Mouse (Mus musculus) intestine, embryonic 14.5 days (tissue): ENCODE measurements around the gene Ank. TPM values are rescaled to one million over a fixed set of nuclear protein-coding genes. Genes with fewer than 3 reads are reported as not detected.

Experiments
- ATAC-seq: fragments of 200-750 bp; cut with Nextera tagmentation; replicated peaks from 2 replicates; pipeline ENCODE4 v1.8.0; 2017; ENCODE audit warnings: low read depth, moderate number of reproducible peaks, moderate TSS enrichment, moderate library complexity; ENCODE audit not compliant: low FRiP score, low TSS enrichment
- DNase-seq: peaks from one replicate; pipeline ENCODE4 v3.0.0-alpha.2; 2018; ENCODE audit warnings: low spot score
- H3K27ac ChIP-seq: fragments of 300-500 bp; sonication (generic); 2 replicates; pipeline ENCODE4 v1.5.1; 2014; ENCODE audit warnings: low read depth, mild to moderate bottlenecking, control low read depth
- H3K27me3 ChIP-seq: fragments of 300-500 bp; sonication (generic); replicated peaks from 2 replicates; pipeline ENCODE4 v1.6.1; 2014; ENCODE audit warnings: low read length, control low read depth; ENCODE audit not compliant: control insufficient read depth, insufficient read depth
- H3K36me3 ChIP-seq: fragments of 300-500 bp; sonication (generic); 2 replicates; pipeline ENCODE4 v1.6.1; 2014; ENCODE audit warnings: low read length, control low read depth; ENCODE audit not compliant: control insufficient read depth, insufficient read depth
- H3K4me1 ChIP-seq: fragments of 300-500 bp; sonication (generic); replicated peaks from 2 replicates; pipeline ENCODE4 v1.6.1; 2014; ENCODE audit warnings: low read length, control low read depth, mixed read lengths; ENCODE audit not compliant: control insufficient read depth, insufficient read depth
- H3K4me2 ChIP-seq: fragments of 300-500 bp; sonication (generic); 2 replicates; pipeline ENCODE4 v1.6.1; 2014; ENCODE audit warnings: low read length
- H3K4me3 ChIP-seq: fragments of 300-500 bp; sonication (generic); 2 replicates; pipeline ENCODE4 v1.5.1; 2014; ENCODE audit warnings: low read depth, low read length, control low read depth, mixed read lengths
- H3K9ac ChIP-seq: fragments of 300-500 bp; sonication (generic); 2 replicates; pipeline ENCODE4 v1.6.1; 2014; ENCODE audit warnings: mild to moderate bottlenecking, low read length
- H3K9me3 ChIP-seq: fragments of 300-500 bp; sonication (generic); 2 replicates; pipeline ENCODE4 v1.6.1; 2016; ENCODE audit warnings: low read length, control low read depth; ENCODE audit not compliant: control insufficient read depth
- whole genome bisulfite sequencing: fragments of 180-500 bp; shearing (Covaris S2); extraction: QIAGEN DNeasy Blood & Tissue Kit; methylation state at CpG from one replicate; pipeline ENCODE4 v1.1.7; 2014; 5-methylcytosine and 5-hydroxymethylcytosine counted together
- polyA plus RNA-seq: library from polyadenylated mRNA; unstranded; fragments of >200 nt; fragmentation: Nextera tagmentation; extraction: Ambion mirVana; gene quantifications from 2 replicates; pipeline ENCODE4 v1.2.1, GENCODE M21; 2014

Gene Ank
- polyA plus RNA-seq, 1 experiment from 2014 or later, result 16.5 TPM

DNA sequence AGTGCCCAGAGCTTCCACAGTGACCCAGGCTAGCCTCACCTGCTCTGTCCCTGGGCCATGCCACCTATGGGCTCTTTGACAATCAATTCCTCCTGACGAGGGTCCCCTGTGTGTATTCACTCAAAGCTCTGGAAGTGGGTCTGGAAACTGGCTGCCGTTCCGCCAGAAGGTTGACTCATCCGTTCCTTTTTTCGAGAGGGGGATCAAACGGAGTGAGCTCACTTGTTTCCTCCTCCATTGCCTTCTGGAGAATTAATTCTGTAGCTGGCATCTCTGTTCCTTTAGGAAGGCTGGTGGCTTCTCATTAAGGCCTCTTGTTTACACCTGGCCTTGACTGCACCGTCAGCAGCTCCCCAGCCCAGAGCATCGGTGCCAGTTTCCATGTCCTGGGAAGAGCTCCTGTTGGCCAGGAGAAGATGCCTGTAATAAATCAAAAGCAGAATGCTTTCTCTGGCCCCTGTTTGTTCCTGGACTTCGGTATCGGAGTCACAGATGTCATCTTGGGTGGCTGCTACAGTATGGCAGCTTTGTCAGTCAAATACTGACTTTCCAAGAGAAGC is 99.2 kb downstream of the Ank start:
- Histone ChIP-seq H3K9me3 (no peaks in the 10 kb centered on the region), H3K27me3 (no peaks in the 10 kb centered on the region), H3K36me3 (no peaks in the 10 kb centered on the region), H3K4me1 (no peaks in the 10 kb centered on the region), H3K4me2 (no peak overlapping the region), H3K27ac (no peak overlapping the region), H3K4me3 (no peak overlapping the region), H3K9ac (no peak overlapping the region)
- ATAC-seq, result no peak
- no peak for DNase-seq
- 82% methylated on average over 10 of the region's 10 CpGs for WGBS

DNA sequence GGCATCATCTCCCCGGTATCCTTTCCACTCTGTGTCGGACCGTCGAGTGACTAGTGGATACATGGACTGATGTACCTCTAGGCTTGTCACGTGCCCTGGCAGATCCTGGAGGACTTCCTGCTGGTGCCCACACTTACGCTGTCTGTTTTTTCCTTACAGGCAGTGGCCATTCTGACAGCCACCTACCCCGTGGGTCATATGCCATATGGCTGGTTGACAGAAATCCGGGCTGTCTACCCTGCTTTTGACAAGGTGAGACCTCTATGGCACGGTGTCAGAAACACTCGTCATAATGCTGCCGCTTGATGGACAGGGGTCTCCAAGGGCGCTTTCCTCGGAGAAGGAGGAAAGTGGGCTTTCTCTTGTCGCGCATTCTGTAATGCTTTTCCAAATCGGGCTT is 100.9 kb downstream of the Ank start:
- H3K4me3 ChIP-seq, result no peak overlapping the region

DNA sequence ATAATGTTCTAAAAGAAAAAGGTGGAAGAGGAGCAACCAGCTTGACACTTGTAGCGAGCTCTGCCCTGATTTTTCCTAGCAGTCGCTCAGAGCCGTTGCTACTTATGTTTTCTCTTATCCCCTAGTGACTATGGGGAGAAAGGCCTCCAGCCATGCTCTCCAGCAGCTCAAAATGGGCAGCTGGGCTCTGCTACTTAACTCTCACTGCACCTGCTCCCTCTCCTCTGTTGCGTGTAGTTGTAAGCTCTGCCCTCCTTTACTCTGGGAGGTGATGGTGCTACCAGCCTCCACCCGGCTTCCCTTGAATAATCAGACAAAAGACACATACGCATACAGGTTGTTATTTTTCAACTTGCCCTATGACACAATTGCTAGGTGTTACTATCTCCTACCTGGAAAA is 101.9 kb downstream of the Ank start:
- 88% methylated on average over 6 of the region's 6 CpGs for WGBS
- H3K4me3 ChIP-seq, result no peak overlapping the region
- no peaks in the 10 kb centered on the region for H3K27me3 ChIP-seq
- no peak overlapping the region for H3K9ac ChIP-seq
- DNase-seq, result no peak
- ATAC-seq, result no peak
- no peak overlapping the region for H3K27ac ChIP-seq
- H3K4me2 ChIP-seq, result no peak overlapping the region
- no peaks in the 10 kb centered on the region for H3K9me3 ChIP-seq
- H3K36me3 ChIP-seq, result no peaks in the 10 kb centered on the region
- H3K4me1 ChIP-seq, result no peaks in the 10 kb centered on the region

More for the DNA sequence above, 100.9 kb downstream of the Ank start:
- H3K4me2 ChIP-seq, result no peak overlapping the region
- no peaks in the 10 kb centered on the region for H3K27me3 ChIP-seq
- no peaks in the 10 kb centered on the region for H3K9me3 ChIP-seq
- no peaks in the 10 kb centered on the region for H3K36me3 ChIP-seq
- H3K9ac ChIP-seq, result no peak overlapping the region
- no peak for DNase-seq
- no peak for ATAC-seq
- H3K27ac ChIP-seq, result no peak overlapping the region
- H3K4me1 ChIP-seq, result no peaks in the 10 kb centered on the region
- WGBS, result 87% methylated on average over 16 of the region's 16 CpGs

DNA sequence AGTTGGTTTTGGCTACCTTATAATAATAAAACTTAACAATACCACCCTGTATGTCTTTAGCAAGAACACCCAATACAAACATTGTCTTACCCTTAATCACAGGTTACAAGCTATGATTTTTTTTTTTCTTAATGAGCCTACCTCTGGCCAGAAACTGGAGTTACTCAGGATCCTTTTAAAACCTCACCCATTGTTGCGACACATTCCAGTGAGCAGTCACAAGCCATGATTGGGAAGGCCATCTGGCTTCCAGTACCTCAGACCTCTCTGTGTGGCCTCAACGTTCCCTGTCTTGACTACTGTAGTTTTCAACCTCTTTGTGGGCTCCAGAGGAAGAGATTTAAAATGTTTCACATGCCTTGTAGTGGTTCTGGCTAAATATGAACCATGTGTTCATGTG is 103.4 kb downstream of the Ank start:
- no peaks in the 10 kb centered on the region for H3K9me3 ChIP-seq
- H3K27ac ChIP-seq, result no peak overlapping the region
- H3K9ac ChIP-seq, result no peak overlapping the region
- ATAC-seq (no peak), DNase-seq (no peak)
- WGBS, result 91% methylated on average over 2 of the region's 2 CpGs
- no peak overlapping the region for H3K4me3 ChIP-seq
- H3K4me1 ChIP-seq, result no peaks in the 10 kb centered on the region
- H3K36me3 ChIP-seq, result no peaks in the 10 kb centered on the region
- no peaks in the 10 kb centered on the region for H3K27me3 ChIP-seq
- no peak overlapping the region for H3K4me2 ChIP-seq

DNA sequence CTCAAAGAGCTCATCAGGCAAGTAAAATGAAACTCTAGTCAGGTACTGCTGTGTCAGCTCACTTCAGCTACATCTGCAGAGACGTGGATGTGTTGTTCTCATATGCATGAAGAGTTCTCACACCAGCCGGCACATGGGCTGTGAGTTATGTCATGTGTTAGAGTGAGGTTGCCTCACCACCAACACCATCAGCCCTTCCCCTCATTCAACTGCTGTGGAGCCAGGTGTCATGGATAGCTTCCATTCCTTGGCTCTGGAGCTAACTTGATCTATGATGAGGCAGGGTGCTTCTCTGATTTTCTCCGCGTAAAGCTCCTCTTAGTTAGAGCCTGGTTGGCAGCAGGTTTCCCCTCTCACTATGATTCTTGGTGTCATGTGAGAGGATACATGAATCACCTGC is 103.9 kb downstream of the Ank start:
- Histone ChIP-seq H3K4me1 (no peaks in the 10 kb centered on the region), H3K9me3 (no peaks in the 10 kb centered on the region), H3K9ac (no peak overlapping the region), H3K4me2 (no peak overlapping the region), H3K36me3 (no peaks in the 10 kb centered on the region), H3K27me3 (no peaks in the 10 kb centered on the region), H3K4me3 (no peak overlapping the region), H3K27ac (no peak overlapping the region)
- 92% methylated on average over 4 of the region's 4 CpGs for WGBS
- DNase-seq (no peak), ATAC-seq (no peak)

DNA sequence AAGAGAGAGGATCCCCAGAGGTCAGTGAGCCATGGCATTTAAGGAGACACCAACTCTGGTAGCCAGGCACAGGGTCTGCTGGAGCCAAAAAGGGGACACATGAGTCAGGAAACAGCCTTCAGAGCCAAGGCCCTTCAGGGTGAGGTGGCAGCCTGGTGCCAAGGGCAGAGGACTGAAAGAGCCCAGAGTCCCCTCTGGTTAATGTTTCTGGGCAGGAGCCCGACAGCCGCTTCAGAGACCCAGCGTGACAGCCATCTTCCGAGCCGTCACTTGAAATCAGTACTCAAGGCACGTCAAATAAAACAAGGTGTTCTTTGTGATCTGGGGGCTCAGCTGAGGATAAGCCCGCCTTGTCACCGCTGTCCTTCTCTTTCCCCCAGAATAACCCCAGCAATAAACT is 104.7 kb downstream of the Ank start:
- no peaks in the 10 kb centered on the region for H3K9me3 ChIP-seq
- H3K4me1 ChIP-seq, result no peaks in the 10 kb centered on the region
- no peaks in the 10 kb centered on the region for H3K27me3 ChIP-seq
- DNase-seq, result no peak
- H3K9ac ChIP-seq, result no peak overlapping the region
- ATAC-seq, result no peak
- no peak overlapping the region for H3K27ac ChIP-seq
- no peak overlapping the region for H3K4me2 ChIP-seq
- no peaks in the 10 kb centered on the region for H3K36me3 ChIP-seq
- 87% methylated on average over 8 of the region's 8 CpGs for WGBS
- H3K4me3 ChIP-seq, result no peak overlapping the region

DNA sequence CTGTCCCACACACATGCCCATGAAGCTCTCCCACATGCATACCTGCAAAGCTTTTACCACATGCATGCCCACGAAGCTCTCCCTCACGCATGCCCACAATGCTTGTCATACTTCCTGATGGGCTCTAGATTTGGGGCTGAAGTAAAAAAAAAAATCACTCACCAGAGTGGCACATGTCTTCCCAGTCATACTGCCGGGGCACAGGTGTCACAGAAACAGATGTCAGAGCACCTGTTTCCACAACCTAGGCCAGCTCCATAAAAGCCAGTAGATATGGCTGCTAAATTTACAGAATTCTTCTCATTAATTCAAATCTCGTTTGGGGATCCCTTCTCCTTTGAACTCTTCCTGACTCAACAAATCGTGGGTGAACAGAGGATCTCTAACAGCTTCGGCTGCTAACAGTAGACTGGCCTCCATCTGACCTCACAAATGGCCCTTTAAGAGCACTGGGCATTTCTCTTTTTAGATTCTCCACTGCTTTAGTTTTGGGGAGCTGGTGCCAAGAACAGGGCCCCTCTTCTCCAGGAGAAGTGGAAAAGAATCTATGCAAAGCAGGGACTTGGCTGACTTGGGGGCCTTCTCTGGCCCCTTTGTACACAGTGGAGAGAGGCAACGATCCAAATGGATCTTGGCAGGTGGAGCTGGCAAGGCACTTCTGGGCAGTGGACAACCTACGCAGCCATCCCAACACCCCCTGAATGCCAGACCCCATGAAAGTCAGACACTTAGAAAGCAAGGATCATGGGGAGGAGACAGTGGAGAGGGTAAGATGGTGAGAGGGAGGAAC is 108.7 kb downstream of the Ank start:
- no peak overlapping the region for H3K4me3 ChIP-seq
- WGBS, result 81% methylated on average over 8 of the region's 8 CpGs
- ATAC-seq (no peak), DNase-seq (no peak)
- H3K4me2 ChIP-seq, result no peak overlapping the region
- no peak overlapping the region for H3K9ac ChIP-seq
- H3K27ac ChIP-seq, result no peak overlapping the region
- H3K4me1 ChIP-seq, result no peaks in the 10 kb centered on the region
- H3K36me3 ChIP-seq, result 0 out of 2 replicates have a peak, but pooled peaks cover 5% of the 10 kb centered on the region
- no peaks in the 10 kb centered on the region for H3K9me3 ChIP-seq
- H3K27me3 ChIP-seq, result no peaks in the 10 kb centered on the region

DNA sequence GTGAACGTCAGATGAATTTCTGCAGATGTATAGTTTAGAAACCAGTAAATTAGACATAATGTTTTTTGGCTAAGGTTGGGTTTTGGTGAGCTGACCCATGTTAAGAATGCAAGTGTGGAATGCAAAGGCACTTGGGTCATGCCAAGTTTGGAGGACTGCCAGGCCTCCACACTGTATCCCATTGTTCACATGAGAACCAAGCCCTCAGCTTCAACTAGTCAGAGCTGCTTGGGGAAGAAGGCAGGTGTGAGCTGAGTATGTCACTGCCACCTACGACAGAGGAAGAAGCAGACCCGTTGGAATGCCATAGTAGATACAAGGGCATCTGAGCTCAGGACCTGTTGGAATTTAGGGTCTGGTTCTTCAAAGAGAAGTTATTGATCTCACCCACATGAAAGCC is 109.5 kb downstream of the Ank start:
- H3K4me3 ChIP-seq, result no peak overlapping the region
- DNase-seq (no peak), ATAC-seq (no peak)
- H3K36me3 ChIP-seq, result 0 out of 2 replicates have a peak, but pooled peaks cover 5% of the 10 kb centered on the region
- H3K9me3 ChIP-seq, result no peaks in the 10 kb centered on the region
- no peak overlapping the region for H3K27ac ChIP-seq
- H3K4me2 ChIP-seq, result no peak overlapping the region
- no peak overlapping the region for H3K9ac ChIP-seq
- H3K4me1 ChIP-seq, result no peaks in the 10 kb centered on the region
- H3K27me3 ChIP-seq, result no peaks in the 10 kb centered on the region
- 72% methylated on average over 3 of the region's 3 CpGs for WGBS

DNA sequence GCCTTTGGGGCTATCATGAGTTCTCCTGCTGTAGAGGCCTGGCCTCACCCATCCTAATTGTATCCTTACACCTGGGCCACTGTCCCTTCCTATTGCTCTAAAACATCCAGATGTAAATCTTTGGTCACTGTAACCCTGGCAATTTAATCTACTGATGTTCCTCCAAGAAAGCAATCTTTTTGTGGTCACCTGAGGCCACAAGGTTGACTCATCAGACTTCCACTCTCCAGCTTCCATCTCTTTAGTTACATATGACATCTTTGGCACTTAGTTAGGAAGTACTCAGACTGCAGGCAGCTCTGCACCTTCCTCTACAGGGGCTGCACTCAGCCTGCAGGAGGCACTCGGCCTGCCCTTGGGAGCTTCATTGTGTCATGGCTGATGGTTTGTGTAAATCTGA is 110.4 kb downstream of the Ank start:
- Histone ChIP-seq H3K9ac (no peak overlapping the region), H3K9me3 (no peaks in the 10 kb centered on the region), H3K4me2 (no peak overlapping the region), H3K4me1 (no peaks in the 10 kb centered on the region), H3K4me3 (no peak overlapping the region), H3K27me3 (no peaks in the 10 kb centered on the region), H3K27ac (no peak overlapping the region), H3K36me3 (0 out of 2 replicates have a peak, but pooled peaks cover 5% of the 10 kb centered on the region)
- ATAC-seq (no peak), DNase-seq (no peak)
- WGBS, result 81% methylated on average over 1 of the region's 1 CpGs
